Mouse (Mus musculus) intestine, embryonic 16.5 days (tissue): Measurements from ENCODE around the gene 0610010F05Rik. TPM values are rescaled to one million over a fixed set of nuclear protein-coding genes. Genes with fewer than 3 reads are reported as not detected.

Experiments
- ATAC-seq: fragments of 200-750 bp; cut with Nextera tagmentation; 2 replicates; pipeline ENCODE4 v1.8.0; 2017; ENCODE audit warnings: moderate TSS enrichment, moderate library complexity
- H3K27ac ChIP-seq: fragments of 300-500 bp; sonication (generic); 2 replicates; pipeline ENCODE4 v1.5.1; 2014; ENCODE audit warnings: mild to moderate bottlenecking, low read length
- H3K27me3 ChIP-seq: fragments of 300-500 bp; sonication (generic); replicated peaks from 2 replicates; pipeline ENCODE4 v1.6.1; 2014; ENCODE audit warnings: low read length, control low read depth, mixed read lengths; ENCODE audit not compliant: control insufficient read depth, insufficient read depth
- H3K36me3 ChIP-seq: fragments of 300-500 bp; sonication (generic); 2 replicates; pipeline ENCODE4 v1.6.1; 2014; ENCODE audit warnings: low read length, control low read depth; ENCODE audit not compliant: control insufficient read depth, insufficient read depth
- H3K4me1 ChIP-seq: fragments of 300-500 bp; sonication (generic); 2 replicates; pipeline ENCODE4 v1.6.1; 2014; ENCODE audit warnings: low read length, control low read depth, mixed read lengths; ENCODE audit not compliant: control insufficient read depth, insufficient read depth
- H3K4me2 ChIP-seq: fragments of 300-500 bp; sonication (generic); 2 replicates; pipeline ENCODE4 v1.6.1; 2014; ENCODE audit warnings: low read depth, low read length, control low read depth
- H3K4me3 ChIP-seq: fragments of 300-500 bp; sonication (generic); 2 replicates; pipeline ENCODE4 v1.5.1; 2014; ENCODE audit warnings: mild to moderate bottlenecking, low read length
- H3K9ac ChIP-seq: fragments of 300-500 bp; sonication (generic); 2 replicates; pipeline ENCODE4 v1.6.1; 2014; ENCODE audit warnings: low read depth, low read length
- H3K9me3 ChIP-seq: fragments of 300-500 bp; sonication (generic); 2 replicates; pipeline ENCODE4 v1.6.1; 2016; ENCODE audit warnings: low read length, control low read depth; ENCODE audit not compliant: control insufficient read depth
- WGBS: fragments of 180-500 bp; shearing (Covaris S2); extraction: QIAGEN DNeasy Blood & Tissue Kit; methylation state at CpG from one replicate; pipeline ENCODE4 v1.1.7; 2014; 5-methylcytosine and 5-hydroxymethylcytosine counted together
- polyA plus RNA-seq: library from polyadenylated mRNA; unstranded; fragments of >200 nt; fragmentation: Nextera tagmentation; extraction: Ambion mirVana; gene quantifications from 2 replicates; pipeline ENCODE4 v1.2.1, GENCODE M21; 2015

The 0610010F05Rik gene
- polyA plus RNA-seq, 1 experiment from 2014 or later = 18.7 TPM

DNA sequence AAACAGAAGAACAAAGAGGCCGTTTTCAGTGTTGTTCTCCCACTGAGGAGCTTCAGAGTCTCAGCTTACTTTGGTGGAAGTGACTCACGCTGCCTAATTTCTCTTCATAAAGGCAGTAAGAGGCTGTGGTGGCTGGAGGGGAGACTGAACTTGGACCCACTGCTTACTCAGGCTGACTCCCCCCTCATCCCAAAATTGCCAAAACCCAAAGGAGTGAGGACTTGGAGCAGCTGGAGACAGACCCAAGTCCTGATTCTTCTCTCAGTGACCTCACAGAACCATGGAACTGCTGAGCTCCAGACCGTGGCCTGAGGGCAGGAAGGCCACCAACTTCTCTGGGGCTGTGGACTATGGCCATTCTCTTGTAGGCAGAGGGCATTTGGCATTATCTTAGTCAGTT lies 114.5 kb downstream of the 0610010F05Rik start:
- WGBS = 79% methylated on average over 3 of the region's 3 CpGs
- Histone ChIP-seq H3K9me3 (no peaks in the 10 kb centered on the region), H3K27ac (no peak overlapping the region), H3K4me1 (no peaks in the 10 kb centered on the region), H3K36me3 (no peaks in the 10 kb centered on the region), H3K4me3 (no peak overlapping the region), H3K4me2 (no peak overlapping the region), H3K27me3 (no peaks in the 10 kb centered on the region), H3K9ac (no peak overlapping the region)
- ATAC-seq = no peak

DNA sequence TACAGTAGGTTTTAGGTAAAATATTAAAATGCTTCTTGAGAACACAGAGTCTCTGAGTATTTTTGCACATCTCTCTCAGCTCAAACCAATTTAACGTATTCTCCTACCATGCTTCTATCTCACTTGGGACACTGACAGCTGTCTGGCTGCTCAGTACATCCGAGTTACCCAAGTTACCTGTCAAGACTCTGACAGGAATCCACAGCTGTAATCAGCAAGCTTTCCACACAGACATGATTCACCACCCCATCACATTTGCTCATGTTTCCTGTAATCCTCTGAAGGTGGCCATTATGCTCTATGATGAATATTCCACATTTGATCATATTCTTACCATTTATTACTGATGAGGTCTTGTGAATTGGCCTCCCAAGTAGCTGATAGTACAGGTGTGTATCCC lies 118.1 kb downstream of the 0610010F05Rik start:
- Histone ChIP-seq H3K9ac (no peak overlapping the region), H3K9me3 (no peaks in the 10 kb centered on the region), H3K4me1 (no peaks in the 10 kb centered on the region), H3K27ac (no peak overlapping the region), H3K4me2 (no peak overlapping the region), H3K27me3 (no peaks in the 10 kb centered on the region), H3K4me3 (no peak overlapping the region), H3K36me3 (no peaks in the 10 kb centered on the region)
- 75% methylated on average over 2 of the region's 2 CpGs for WGBS
- no peak for ATAC-seq

Other genes with a start within 250 kb of the 0610010F05Rik start
- 53.1 and 54.4 TPM in 2 replicates for gene Ahsa2, start 135.6 kb downstream of the 0610010F05Rik start, polyA plus RNA-seq
- gene 1700093K21Rik, start 112.5 kb downstream of the 0610010F05Rik start, polyA plus RNA-seq = not detected in 2 replicates
- 20.5 and 20.9 TPM in 2 replicates for gene Pus10, start 32.0 kb upstream of the 0610010F05Rik start, polyA plus RNA-seq
- 30.4 and 33.0 TPM in 2 replicates for gene Pex13, start 32.3 kb upstream of the 0610010F05Rik start, polyA plus RNA-seq
- 0.60 and 0.64 TPM in 2 replicates for gene Rel, start 137.3 kb upstream of the 0610010F05Rik start, polyA plus RNA-seq